Mouse (Mus musculus) lung, postnatal 0 days (tissue): Measurements from ENCODE around the gene Igflr1.

Experiments used
- CTCF ChIP-seq: IDR thresholded peaks from 2 replicates; pipeline ENCODE4 v1.5.1; 2016; ENCODE audit warnings: antibody characterized with exemption, mild to moderate bottlenecking
- EP300 ChIP-seq: IDR thresholded peaks from 2 replicates; pipeline ENCODE4 v1.6.1; 2016; ENCODE audit warnings: antibody characterized with exemption, mild to moderate bottlenecking, control low read depth

- TF ChIP-seq CTCF (no peak), EP300 (no peak)
Observed at GRCm38 (mm10) chr7:30615049-30615760, 50.0 kb downstream of the Igflr1 start.
